Mouse (Mus musculus) cerebellum, postnatal 36 days (tissue): ENCODE results near the gene Cttnbp2nl.

Experiments
- DNase-seq, 2 experiments: peaks; one replicate each; pipeline ENCODE4 v3.0.0; 2021 to 2022; ENCODE audit warnings: mixed read lengths in 2 of 2

Cttnbp2nl gene

DNA sequence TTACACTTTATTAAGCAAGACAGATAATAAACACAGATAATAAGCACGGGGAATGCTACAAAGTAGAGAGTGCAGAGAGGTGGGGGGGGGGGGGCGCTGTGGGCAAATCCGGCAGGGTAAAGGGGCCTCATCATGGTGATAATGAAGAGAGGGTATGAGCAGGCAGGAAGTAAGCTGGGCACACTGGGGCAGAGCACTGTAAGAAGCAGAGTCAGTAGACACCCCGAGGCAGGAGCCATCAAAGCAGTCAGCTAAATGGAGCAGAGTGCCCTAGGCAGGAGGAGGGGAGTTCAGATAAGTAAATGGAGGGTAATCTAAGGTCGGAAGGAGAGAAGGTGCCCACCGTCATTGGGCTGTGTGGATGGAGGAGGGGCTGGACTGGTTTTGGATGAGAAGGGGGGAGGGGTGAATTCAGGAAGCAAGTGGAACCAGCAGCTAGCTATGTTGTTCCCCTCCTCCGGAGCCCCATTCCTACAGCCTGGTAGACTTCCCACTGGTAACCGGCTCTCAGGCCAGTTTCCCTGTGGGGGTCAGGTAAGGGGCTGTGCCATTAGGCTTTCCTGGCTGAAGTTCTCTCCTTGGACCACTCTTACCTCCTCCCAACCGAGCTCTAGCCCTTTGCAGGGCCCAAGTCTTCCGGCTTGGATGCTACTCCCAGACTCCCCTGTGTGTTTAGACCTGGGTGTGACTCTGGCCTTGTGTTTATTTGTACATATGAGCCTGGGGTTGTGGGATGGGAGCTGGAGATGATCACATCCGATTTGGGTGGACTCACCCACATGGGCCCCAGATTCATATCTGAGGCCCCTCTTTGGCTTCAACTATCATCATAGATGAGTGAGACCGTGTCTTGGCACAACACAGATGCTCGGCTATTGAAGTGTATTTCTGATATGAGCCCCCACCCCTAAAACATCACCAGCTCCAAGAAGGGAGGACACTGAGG is 89.3 kb downstream of the Cttnbp2nl start:
- DNase-seq = no peak

DNA sequence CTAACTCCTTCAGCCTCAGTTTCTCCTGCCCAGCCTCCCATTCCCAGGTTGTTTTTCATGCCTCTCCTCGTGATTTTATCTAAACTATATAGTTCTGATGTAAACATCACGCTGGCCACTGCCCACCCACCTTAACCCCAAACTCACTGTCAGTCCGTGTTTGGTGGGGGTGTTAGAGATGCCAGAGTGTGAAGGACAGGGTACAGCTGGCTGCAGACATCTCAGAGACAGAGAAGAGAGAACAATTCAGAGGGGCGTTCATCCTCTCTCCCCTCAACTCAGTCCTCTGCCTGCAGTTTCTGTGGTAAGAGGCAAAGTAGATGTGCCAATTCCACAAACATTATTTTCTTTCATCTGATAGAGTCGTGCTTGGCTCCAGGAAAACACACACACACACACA is 90.1 kb downstream of the Cttnbp2nl start:
- DNase-seq = no peak

DNA sequence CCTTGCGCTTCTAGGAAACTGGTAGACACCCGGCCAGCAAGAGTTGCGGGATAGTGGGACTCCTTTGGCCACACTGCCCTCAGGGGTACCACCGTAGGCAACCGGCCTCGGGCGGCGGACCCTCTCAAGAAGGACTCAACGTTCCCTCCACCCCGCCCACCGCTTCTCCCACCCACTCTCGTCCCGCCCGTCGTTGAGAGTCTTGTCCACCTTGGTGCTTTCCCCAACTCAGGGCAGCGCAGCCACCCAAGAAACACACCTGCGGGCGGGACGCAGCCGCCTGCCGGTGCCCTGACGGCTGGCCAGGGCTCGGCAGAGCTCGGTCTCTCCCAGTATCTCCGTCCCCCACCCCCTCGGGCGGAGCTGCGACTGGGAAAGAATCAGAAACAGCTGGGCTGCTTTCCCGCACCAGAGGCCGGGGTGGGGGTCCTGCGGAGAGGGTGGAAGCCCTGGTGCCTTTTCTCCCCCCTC is 90.8 kb downstream of the Cttnbp2nl start:
- DNase-seq = no peak

DNA sequence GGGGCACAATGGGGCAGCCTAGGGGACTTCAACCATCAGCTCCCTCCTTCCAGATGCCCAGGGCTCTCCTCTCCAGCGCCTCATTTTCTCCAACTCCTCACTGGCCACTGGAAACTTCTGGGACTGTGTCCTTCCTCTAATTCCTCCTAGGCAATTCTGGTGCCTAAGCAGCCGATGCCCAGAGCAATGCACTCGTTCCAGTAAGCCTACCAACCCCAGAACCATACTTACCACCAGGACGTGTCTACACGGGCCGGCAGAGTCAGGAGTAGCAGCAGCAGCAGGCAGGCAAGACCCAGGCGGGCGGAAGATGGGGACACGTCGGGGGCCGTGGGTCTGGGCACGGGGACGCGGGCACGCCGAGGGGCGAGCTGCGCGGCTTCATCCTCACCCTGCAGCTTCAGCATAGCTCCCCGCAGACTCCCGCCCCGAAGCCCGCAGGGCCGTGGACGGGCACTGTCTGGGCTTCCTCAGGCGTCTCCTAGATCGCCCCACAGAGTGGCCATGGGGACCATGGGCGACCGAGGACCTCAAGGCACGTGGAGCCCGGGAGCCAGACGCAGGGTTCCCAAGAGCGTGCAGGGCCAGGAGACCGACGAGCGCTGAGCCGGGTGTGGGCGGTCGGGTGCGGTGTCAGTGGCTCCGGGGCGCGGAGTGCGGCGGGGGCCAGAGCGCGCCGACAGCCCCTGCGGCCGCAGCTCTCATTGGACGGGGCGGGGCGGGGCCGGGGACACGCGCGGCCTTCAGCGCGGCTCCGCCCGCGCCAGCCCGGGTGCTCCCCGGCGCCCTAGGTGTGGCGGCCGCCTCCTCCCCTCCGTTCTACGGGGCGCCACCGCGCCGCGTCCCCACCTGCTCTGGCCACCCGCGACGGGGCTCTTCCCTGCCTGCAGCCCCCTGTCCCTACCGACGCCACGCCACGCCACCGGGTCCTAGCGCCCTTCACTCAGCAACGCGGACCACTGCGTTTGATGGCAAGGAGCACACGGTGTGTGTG is 91.6 kb downstream of the Cttnbp2nl start, which contains the start of gene Wnt2b:
Gene Wnt2b, minus strand, starts transcription at position 856 of the 994 bp plus-strand sequence.
- no peak for DNase-seq

DNA sequence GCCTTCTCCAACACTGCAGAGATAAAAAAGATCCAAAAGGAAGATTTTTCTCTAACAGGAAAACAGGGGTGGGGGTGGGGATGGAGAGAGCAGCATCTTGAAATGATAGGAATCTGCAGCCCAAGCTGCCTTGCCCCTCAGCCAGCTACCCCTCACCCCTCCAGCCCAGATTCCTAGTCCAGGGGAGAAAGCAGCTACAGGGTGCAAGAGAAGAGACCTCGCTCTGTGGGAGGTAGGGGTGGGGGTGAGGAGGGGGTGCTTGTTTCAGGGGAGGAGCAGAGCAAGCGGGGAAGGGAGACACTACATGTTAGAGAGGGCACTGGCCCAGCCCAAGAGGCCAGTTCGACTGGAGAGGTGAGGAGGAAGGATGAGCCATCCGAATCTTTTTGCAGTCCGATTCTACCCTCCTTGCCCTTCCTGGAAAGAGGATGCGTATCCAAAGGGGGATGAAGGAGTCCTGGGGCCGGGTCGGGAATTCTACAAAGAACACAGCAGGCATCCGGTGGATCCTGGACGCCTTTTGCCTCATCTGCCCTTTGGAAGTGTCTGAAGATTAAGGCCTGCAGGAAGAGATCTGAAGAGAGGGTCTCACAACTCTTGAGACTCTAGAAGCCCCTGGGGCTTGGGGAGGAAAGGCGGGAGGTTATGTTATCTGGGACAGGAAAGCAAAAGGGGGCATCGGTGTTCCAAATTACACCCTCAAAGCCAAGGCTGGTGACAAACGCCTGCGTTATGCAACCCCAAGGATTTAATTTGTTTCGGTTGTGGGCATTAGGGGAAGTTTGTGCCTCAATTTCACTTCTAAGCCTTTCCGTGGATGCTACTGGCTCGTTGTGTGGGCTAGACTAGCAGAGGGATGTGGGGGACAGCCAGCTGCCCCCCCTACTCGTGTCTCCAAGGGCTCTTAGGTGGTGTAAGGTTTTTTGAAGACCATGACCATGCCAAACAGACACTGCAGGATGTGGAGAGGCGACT is 92.6 kb downstream of the Cttnbp2nl start:
- DNase-seq = no peak

DNA sequence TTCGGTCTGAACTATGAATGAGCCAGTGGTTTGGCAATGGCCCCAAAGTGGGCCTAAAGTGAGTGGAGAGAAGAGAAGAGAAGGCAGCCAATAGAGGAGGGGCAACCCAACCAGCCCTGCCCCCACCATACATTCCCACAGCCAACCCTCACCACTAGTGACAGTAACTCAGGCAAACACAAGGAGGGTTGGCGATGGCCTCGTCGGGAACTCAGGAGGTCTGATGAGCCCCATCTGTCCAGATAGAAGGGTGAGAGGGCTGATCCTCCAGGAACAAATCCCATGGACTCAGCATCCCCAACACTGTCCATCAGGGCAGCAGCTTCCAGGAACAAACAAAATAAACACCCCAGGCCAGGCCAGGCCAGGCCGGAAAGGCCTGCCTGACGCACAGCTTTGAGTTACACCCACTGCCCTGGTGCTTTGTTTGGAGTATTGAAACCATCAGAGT is 96.8 kb downstream of the Cttnbp2nl start:
- DNase-seq = no peak

DNA sequence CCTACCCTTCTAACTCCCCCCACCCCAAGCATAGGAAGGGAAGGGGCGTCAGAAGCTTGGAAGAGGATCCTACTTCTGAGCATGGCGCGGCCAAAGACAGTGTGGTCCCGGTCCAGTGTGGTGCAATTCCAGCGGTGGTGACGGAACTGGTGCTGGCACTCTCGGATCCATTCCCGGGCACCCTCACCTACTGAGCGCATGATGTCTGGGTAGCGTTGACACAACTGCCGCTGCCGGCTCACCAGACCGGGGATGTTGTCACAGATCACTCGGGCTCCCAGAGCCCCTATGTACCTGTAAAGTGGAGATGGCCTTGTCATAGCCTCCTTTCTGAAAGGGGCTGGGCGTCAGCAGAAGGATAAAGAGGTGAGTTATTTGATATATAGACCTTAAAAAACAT is 98.4 kb downstream of the Cttnbp2nl start:
- DNase-seq = no peak

DNA sequence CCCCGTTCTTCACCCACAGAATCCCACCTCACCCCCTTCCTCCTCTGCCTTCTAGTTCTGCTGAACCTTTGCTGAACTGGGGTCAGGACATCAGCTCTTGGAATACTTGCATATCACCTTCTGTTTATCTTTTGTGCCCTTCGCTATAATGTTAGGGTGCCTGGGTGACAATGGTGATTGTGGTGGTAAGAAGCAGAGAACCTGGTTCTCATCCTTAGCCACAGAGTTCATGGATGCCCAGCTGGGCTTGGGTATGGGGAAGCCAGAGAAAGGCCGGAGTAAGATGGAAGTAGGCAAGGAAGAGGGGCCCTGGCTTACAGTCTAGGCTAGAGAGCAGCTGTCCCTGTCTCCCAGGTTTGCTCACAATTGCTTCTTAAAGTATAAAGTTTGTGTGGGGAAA is 98.8 kb downstream of the Cttnbp2nl start:
- no peak for DNase-seq

DNA sequence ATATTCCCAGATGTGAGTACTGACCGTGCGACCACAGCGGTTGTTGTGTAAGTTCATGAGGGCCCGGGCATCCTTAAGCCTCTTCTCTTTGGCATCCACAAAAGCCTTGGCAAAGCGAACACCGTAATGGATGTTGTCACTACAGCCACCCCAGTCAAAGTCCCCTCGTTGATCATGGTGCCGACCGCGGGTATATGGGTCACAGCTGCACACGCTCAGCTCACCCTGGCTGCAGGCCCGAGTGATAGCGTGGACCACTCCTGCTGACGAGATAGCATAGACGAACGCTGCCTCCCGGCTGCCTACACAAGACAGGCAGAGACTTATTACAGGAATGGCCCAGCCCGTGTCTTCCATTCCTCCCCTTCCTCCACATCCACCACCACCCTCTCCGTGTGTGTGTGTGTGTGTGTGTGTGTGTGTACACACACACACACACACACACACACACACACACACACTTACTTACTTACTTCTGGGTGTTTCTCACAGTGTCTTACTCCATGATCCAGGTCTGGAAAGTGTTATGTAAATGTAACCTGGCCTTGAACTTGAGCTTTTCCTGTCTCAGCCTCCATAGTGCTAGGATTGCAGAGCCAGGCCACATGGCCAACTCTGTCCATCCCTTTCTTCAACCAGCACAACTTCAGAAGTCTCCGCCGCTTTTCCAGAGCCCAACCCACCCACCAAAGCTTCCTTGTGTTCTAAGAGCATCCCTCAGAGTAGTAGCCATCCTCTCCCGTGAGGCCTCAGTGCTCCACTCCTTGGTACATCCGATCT is 99.9 kb downstream of the Cttnbp2nl start:
- no peak for DNase-seq
